Mouse (Mus musculus): Measurements from ENCODE around the gene Cadps. TPM values are rescaled to one million over a fixed set of nuclear protein-coding genes. Genes with fewer than 3 reads are reported as not detected.

The Cadps gene
- polyA plus RNA-seq, 1 experiment from 2014 or later: 0.30 TPM

DNA sequence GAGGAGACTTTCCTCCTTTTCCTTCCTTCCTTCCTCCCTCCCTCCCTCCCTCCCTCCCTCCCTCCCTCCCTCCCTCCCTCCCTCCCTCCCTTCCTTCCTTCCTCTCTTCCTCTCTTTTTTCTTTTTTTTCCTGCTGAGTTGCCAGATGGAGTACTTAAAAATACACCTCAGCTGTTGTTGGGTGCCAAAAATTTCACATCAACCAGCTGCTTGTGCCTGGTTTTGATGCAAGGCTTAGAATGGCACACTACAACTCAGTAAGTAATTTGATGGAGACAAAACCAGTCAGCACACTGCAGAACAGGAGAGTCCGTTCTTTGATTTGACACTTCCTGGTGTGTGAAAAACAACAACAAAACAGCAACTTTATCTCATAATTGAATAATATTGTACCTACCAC, 42.9 kb downstream of the Cadps start:
- H3K36me3 ChIP-seq (ENCODE audit: control insufficient read depth, insufficient read depth, low read length): no peaks in the 10 kb centered on the region

GRCm38 (mm10) chr14:12777990-12778389, 44.9 kb downstream of the Cadps start:
- no peak overlapping the region for H3K4me3 ChIP-seq (ENCODE audit: low read length)
- no peaks in the 10 kb centered on the region for H3K4me1 ChIP-seq (ENCODE audit: control insufficient read depth, insufficient read depth, low read length)
- H3K27ac ChIP-seq (ENCODE audit: low read depth, low read length): no peak overlapping the region
- no peaks in the 10 kb centered on the region for H3K27me3 ChIP-seq (ENCODE audit: control insufficient read depth, insufficient read depth, low read length)
- ATAC-seq (ENCODE audit: low FRiP score, low TSS enrichment): no peak
- WGBS: 72% methylated on average over 4 of the region's 4 CpGs
- no peaks in the 10 kb centered on the region for H3K36me3 ChIP-seq (ENCODE audit: control insufficient read depth, insufficient read depth, low read length)
- H3K9ac ChIP-seq (ENCODE audit: low read depth, low read length): no peak overlapping the region
- H3K4me2 ChIP-seq (replicated peaks; ENCODE audit: low read depth, low read length): no peak overlapping the region
- no peaks in the 10 kb centered on the region for H3K9me3 ChIP-seq (ENCODE audit: control insufficient read depth, low read length)

More for the DNA sequence above, 42.9 kb downstream of the Cadps start:
- H3K4me3 ChIP-seq (ENCODE audit: low read length): no peak overlapping the region
- no peak overlapping the region for H3K4me2 ChIP-seq (replicated peaks; ENCODE audit: low read depth, low read length)
- no peaks in the 10 kb centered on the region for H3K9me3 ChIP-seq (ENCODE audit: control insufficient read depth, low read length)
- no peaks in the 10 kb centered on the region for H3K4me1 ChIP-seq (ENCODE audit: control insufficient read depth, insufficient read depth, low read length)
- 88% methylated on average over 1 of the region's 1 CpGs for WGBS
- H3K9ac ChIP-seq (ENCODE audit: low read depth, low read length): no peak overlapping the region
- no peaks in the 10 kb centered on the region for H3K27me3 ChIP-seq (ENCODE audit: control insufficient read depth, insufficient read depth, low read length)
- ATAC-seq (ENCODE audit: low FRiP score, low TSS enrichment): no peak
- no peak overlapping the region for H3K27ac ChIP-seq (ENCODE audit: low read depth, low read length)

DNA sequence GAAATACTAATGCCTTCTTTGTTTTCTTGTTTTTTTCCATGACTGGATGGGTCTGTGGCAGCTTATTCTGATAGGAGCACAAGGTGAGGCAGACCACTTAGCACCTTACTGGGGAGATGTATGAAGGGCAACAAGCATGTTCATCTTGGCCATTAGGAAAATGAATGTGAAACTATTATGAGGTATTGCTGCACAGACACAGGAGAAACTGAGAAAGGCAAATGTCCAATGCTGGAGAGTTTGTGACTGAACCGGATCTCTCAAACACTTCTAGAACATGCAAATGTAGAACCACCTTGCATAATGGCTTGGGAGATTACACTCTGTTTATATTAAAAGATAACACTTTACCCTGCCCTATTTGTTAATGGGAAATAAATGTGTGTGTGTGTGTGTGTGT, 54.0 kb downstream of the Cadps start:
- Histone ChIP-seq H3K4me2 (replicated peaks; ENCODE audit: low read depth, low read length) (no peak overlapping the region), H3K36me3 (ENCODE audit: control insufficient read depth, insufficient read depth, low read length) (no peaks in the 10 kb centered on the region), H3K9ac (ENCODE audit: low read depth, low read length) (no peak overlapping the region), H3K4me3 (ENCODE audit: low read length) (no peak overlapping the region), H3K4me1 (ENCODE audit: control insufficient read depth, insufficient read depth, low read length) (no peaks in the 10 kb centered on the region), H3K9me3 (ENCODE audit: control insufficient read depth, low read length) (no peaks in the 10 kb centered on the region; the same call in 1 of the 2 replicates), H3K27ac (ENCODE audit: low read depth, low read length) (no peak overlapping the region), H3K27me3 (ENCODE audit: control insufficient read depth, insufficient read depth, low read length) (no peaks in the 10 kb centered on the region)
- 77% methylated on average over 1 of the region's 1 CpGs for WGBS
- no peak for ATAC-seq (ENCODE audit: low FRiP score, low TSS enrichment)

DNA sequence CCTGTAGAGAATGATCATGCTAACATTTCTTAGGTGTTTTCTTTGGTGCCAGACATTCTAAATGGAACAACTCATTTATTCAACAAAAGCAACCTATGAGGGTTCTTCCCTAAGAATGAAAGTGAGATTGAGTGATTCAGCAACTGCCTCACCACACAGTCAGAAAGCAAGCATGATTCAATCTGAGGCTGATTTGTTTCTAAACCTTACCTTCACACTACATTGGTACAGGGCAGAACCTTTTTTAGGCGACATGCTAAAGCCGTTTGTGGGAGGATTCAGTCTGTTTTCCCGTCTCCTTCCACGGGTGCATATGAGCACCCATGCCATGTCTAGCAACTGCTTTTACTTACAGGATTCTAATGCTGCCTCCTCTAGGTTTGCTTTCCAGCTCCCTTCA, 69.6 kb downstream of the Cadps start:
- Histone ChIP-seq H3K4me3 (ENCODE audit: low read length) (no peak overlapping the region), H3K4me1 (ENCODE audit: control insufficient read depth, insufficient read depth, low read length) (no peaks in the 10 kb centered on the region), H3K9me3 (ENCODE audit: control insufficient read depth, low read length) (no peaks in the 10 kb centered on the region), H3K9ac (ENCODE audit: low read depth, low read length) (no peak overlapping the region), H3K4me2 (replicated peaks; ENCODE audit: low read depth, low read length) (no peak overlapping the region), H3K27me3 (ENCODE audit: control insufficient read depth, insufficient read depth, low read length) (no peaks in the 10 kb centered on the region), H3K36me3 (ENCODE audit: control insufficient read depth, insufficient read depth, low read length) (no peaks in the 10 kb centered on the region), H3K27ac (ENCODE audit: low read depth, low read length) (no peak overlapping the region)
- 92% methylated on average over 4 of the region's 4 CpGs for WGBS
- ATAC-seq (ENCODE audit: low FRiP score, low TSS enrichment): no peak

- Histone ChIP-seq H3K9ac (ENCODE audit: low read depth, low read length) (no peak overlapping the region), H3K9me3 (ENCODE audit: control insufficient read depth, low read length) (no peaks in the 10 kb centered on the region), H3K4me2 (replicated peaks; ENCODE audit: low read depth, low read length) (no peak overlapping the region), H3K27me3 (ENCODE audit: control insufficient read depth, insufficient read depth, low read length) (no peaks in the 10 kb centered on the region), H3K36me3 (ENCODE audit: control insufficient read depth, insufficient read depth, low read length) (no peaks in the 10 kb centered on the region), H3K4me3 (ENCODE audit: low read length) (no peak overlapping the region), H3K4me1 (ENCODE audit: control insufficient read depth, insufficient read depth, low read length) (no peaks in the 10 kb centered on the region), H3K27ac (ENCODE audit: low read depth, low read length) (no peak overlapping the region)
- 53% methylated on average over 1 of the region's 1 CpGs for WGBS
- ATAC-seq (ENCODE audit: low FRiP score, low TSS enrichment): no peak
These were observed 71.1 kb downstream of the Cadps start for GRCm38 (mm10) chr14:12751821-12752220.

GRCm38 (mm10) chr14:12730979-12731378, 91.9 kb downstream of the Cadps start:
- no peak for ATAC-seq (ENCODE audit: low FRiP score, low TSS enrichment)

GRCm38 (mm10) chr14:12722452-12723194, 100.3 kb downstream of the Cadps start:
- no peak for ATAC-seq (ENCODE audit: low FRiP score, low TSS enrichment)
- no peaks in the 10 kb centered on the region for H3K27me3 ChIP-seq (ENCODE audit: control insufficient read depth, insufficient read depth, low read length)
- H3K4me3 ChIP-seq (ENCODE audit: low read length): no peak overlapping the region
- H3K4me2 ChIP-seq (replicated peaks; ENCODE audit: low read depth, low read length): no peak overlapping the region
- H3K36me3 ChIP-seq (ENCODE audit: control insufficient read depth, insufficient read depth, low read length): no peaks in the 10 kb centered on the region
- WGBS: 81% methylated on average over 1 of the region's 1 CpGs
- no peak overlapping the region for H3K9ac ChIP-seq (ENCODE audit: low read depth, low read length)
- no peaks in the 10 kb centered on the region for H3K4me1 ChIP-seq (ENCODE audit: control insufficient read depth, insufficient read depth, low read length)
- H3K9me3 ChIP-seq (ENCODE audit: control insufficient read depth, low read length): no peaks in the 10 kb centered on the region
- no peak overlapping the region for H3K27ac ChIP-seq (ENCODE audit: low read depth, low read length)

More at GRCm38 (mm10) chr14:12730979-12731378, 91.9 kb downstream of the Cadps start:
- no peak overlapping the region for H3K4me3 ChIP-seq (ENCODE audit: low read length)
- H3K9ac ChIP-seq (ENCODE audit: low read depth, low read length): no peak overlapping the region
- no peaks in the 10 kb centered on the region for H3K4me1 ChIP-seq (ENCODE audit: control insufficient read depth, insufficient read depth, low read length)
- no peaks in the 10 kb centered on the region for H3K27me3 ChIP-seq (ENCODE audit: control insufficient read depth, insufficient read depth, low read length)
- H3K4me2 ChIP-seq (replicated peaks; ENCODE audit: low read depth, low read length): no peak overlapping the region
- H3K9me3 ChIP-seq (ENCODE audit: control insufficient read depth, low read length): no peaks in the 10 kb centered on the region
- no peak overlapping the region for H3K27ac ChIP-seq (ENCODE audit: low read depth, low read length)
- 89% methylated on average over 2 of the region's 2 CpGs for WGBS
- H3K36me3 ChIP-seq (ENCODE audit: control insufficient read depth, insufficient read depth, low read length): no peaks in the 10 kb centered on the region

DNA sequence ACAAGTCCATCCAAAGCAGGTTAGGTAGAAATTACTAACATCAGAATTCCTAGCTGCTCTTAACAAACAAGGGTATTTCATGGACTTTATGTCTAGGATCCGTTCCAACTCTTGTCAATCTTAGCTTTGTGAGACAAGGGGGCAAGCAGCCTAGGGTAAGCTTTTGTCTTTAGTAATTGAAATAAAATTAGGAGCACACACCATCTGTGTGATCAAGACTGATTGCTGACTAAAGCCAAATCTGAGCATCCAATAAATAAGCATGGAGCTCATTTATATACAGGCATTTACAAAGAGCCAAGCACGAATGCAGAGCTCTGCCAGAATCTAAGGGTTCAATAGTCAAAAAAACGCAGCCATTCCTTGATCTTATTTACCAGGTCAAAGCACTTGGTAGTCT, 104.1 kb downstream of the Cadps start:
- H3K9me3 ChIP-seq (ENCODE audit: control insufficient read depth, low read length): no peaks in the 10 kb centered on the region
- no peak for ATAC-seq (ENCODE audit: low FRiP score, low TSS enrichment)
- no peaks in the 10 kb centered on the region for H3K27me3 ChIP-seq (ENCODE audit: control insufficient read depth, insufficient read depth, low read length)
- no peaks in the 10 kb centered on the region for H3K36me3 ChIP-seq (ENCODE audit: control insufficient read depth, insufficient read depth, low read length)
- H3K4me2 ChIP-seq (replicated peaks; ENCODE audit: low read depth, low read length): no peak overlapping the region
- no peak overlapping the region for H3K9ac ChIP-seq (ENCODE audit: low read depth, low read length)
- WGBS: 74% methylated on average over 3 of the region's 3 CpGs
- H3K4me1 ChIP-seq (ENCODE audit: control insufficient read depth, insufficient read depth, low read length): no peaks in the 10 kb centered on the region
- no peak overlapping the region for H3K4me3 ChIP-seq (ENCODE audit: low read length)
- H3K27ac ChIP-seq (ENCODE audit: low read depth, low read length): no peak overlapping the region

- no peak overlapping the region for H3K27ac ChIP-seq (ENCODE audit: low read depth, low read length)
- no peak overlapping the region for H3K9ac ChIP-seq (ENCODE audit: low read depth, low read length)
- no peaks in the 10 kb centered on the region for H3K36me3 ChIP-seq (ENCODE audit: control insufficient read depth, insufficient read depth, low read length)
- no peak overlapping the region for H3K4me3 ChIP-seq (ENCODE audit: low read length)
- H3K4me2 ChIP-seq (replicated peaks; ENCODE audit: low read depth, low read length): no peak overlapping the region
- H3K4me1 ChIP-seq (ENCODE audit: control insufficient read depth, insufficient read depth, low read length): no peaks in the 10 kb centered on the region
- ATAC-seq (ENCODE audit: low FRiP score, low TSS enrichment): no peak
- no peaks in the 10 kb centered on the region for H3K9me3 ChIP-seq (ENCODE audit: control insufficient read depth, low read length)
- H3K27me3 ChIP-seq (ENCODE audit: control insufficient read depth, insufficient read depth, low read length): no peaks in the 10 kb centered on the region
- WGBS: 57% methylated on average over 2 of the region's 2 CpGs
These were observed 106.8 kb downstream of the Cadps start for GRCm38 (mm10) chr14:12715906-12716659.

Data from kidney, embryonic 14.5 days (tissue).